Mouse (Mus musculus): ENCODE data around the gene Sgsh.
A peak's percentile ranks its signal among the peaks of the same experiment; 100 is the strongest.

Gene Sgsh

GRCm38 (mm10) chr11:119377326-119377725, 22.0 kb upstream of the Sgsh start:
- no peak for DNase-seq (ENCODE audit: low spot score in 2 of 2)

GRCm38 (mm10) chr11:119375425-119375824, 20.1 kb upstream of the Sgsh start:
- DNase-seq (ENCODE audit: low spot score in 2 of 2), result no peak

GRCm38 (mm10) chr11:119363534-119364145, 8.3 kb upstream of the Sgsh start:
- peak; percentile 33 to 62 for DNase-seq (ENCODE audit: low spot score in 2 of 2)

- no peak for DNase-seq (ENCODE audit: low spot score in 2 of 2)
These were observed 7.6 kb upstream of the Sgsh start for GRCm38 (mm10) chr11:119362769-119363533.

- no peak for DNase-seq (ENCODE audit: low spot score in 2 of 2)
These were observed 3.8 kb upstream of the Sgsh start for GRCm38 (mm10) chr11:119359089-119359488.

GRCm38 (mm10) chr11:119354798-119355442, 416 bp downstream of the Sgsh start:
- DNase-seq (ENCODE audit: low spot score in 2 of 2), result peak; percentile 39 to 53

- no peak for DNase-seq (ENCODE audit: low spot score in 2 of 2)
These were observed 1.4 kb downstream of the Sgsh start for GRCm38 (mm10) chr11:119353946-119354345.

- DNase-seq (ENCODE audit: low spot score in 2 of 2), result no peak
These were observed 3.2 kb downstream of the Sgsh start for GRCm38 (mm10) chr11:119352113-119352512.

- no peak for DNase-seq (ENCODE audit: low spot score in 2 of 2)
These were observed 8.2 kb downstream of the Sgsh start for GRCm38 (mm10) chr11:119347125-119347524.

GRCm38 (mm10) chr11:119344865-119345264, 10.5 kb downstream of the Sgsh start:
- no peak for DNase-seq (ENCODE audit: low spot score in 2 of 2)

- no peak for DNase-seq (ENCODE audit: low spot score in 2 of 2)
These were observed 11.2 kb downstream of the Sgsh start for GRCm38 (mm10) chr11:119344178-119344577.

- peak; percentile 54 to 68 for DNase-seq (ENCODE audit: low spot score in 2 of 2)
These were observed 15.7 kb downstream of the Sgsh start for GRCm38 (mm10) chr11:119339637-119340036.

- no peak for DNase-seq (ENCODE audit: low spot score in 2 of 2)
These were observed 16.2 kb downstream of the Sgsh start for GRCm38 (mm10) chr11:119339179-119339578.

- DNase-seq (ENCODE audit: low spot score in 2 of 2), result no peak
These were observed 16.9 kb downstream of the Sgsh start for GRCm38 (mm10) chr11:119338271-119339059.

- no peak for DNase-seq (ENCODE audit: low spot score in 2 of 2)
These were observed 23.4 kb downstream of the Sgsh start for GRCm38 (mm10) chr11:119331970-119332369.

GRCm38 (mm10) chr11:119330592-119330991, 24.7 kb downstream of the Sgsh start:
- no peak for DNase-seq (ENCODE audit: low spot score in 2 of 2)

- no peak for DNase-seq (ENCODE audit: low spot score in 2 of 2)
These were observed 30.3 kb downstream of the Sgsh start for GRCm38 (mm10) chr11:119325068-119325467.

- DNase-seq (ENCODE audit: low spot score in 2 of 2), result no peak
These were observed 32.8 kb downstream of the Sgsh start for GRCm38 (mm10) chr11:119322521-119322920.

GRCm38 (mm10) chr11:119316720-119317119, 38.6 kb downstream of the Sgsh start:
- no peak for DNase-seq (ENCODE audit: low spot score in 2 of 2)

GRCm38 (mm10) chr11:119314252-119314936, 40.9 kb downstream of the Sgsh start:
- no peak for DNase-seq (ENCODE audit: low spot score in 2 of 2)

- no peak for DNase-seq (ENCODE audit: low spot score in 2 of 2)
These were observed 44.7 kb downstream of the Sgsh start for GRCm38 (mm10) chr11:119310621-119311020.
